Mouse (Mus musculus) WW6 (cell line): ENCODE results near the gene Terf2ip.
A peak's percentile ranks its signal among the peaks of the same experiment; 100 is the strongest.

Experiments
- DNase-seq: peaks from one replicate; pipeline ENCODE4 v3.0.0-alpha.2; 2013; ENCODE audit warnings: low read depth, low spot score

Terf2ip gene

DNA sequence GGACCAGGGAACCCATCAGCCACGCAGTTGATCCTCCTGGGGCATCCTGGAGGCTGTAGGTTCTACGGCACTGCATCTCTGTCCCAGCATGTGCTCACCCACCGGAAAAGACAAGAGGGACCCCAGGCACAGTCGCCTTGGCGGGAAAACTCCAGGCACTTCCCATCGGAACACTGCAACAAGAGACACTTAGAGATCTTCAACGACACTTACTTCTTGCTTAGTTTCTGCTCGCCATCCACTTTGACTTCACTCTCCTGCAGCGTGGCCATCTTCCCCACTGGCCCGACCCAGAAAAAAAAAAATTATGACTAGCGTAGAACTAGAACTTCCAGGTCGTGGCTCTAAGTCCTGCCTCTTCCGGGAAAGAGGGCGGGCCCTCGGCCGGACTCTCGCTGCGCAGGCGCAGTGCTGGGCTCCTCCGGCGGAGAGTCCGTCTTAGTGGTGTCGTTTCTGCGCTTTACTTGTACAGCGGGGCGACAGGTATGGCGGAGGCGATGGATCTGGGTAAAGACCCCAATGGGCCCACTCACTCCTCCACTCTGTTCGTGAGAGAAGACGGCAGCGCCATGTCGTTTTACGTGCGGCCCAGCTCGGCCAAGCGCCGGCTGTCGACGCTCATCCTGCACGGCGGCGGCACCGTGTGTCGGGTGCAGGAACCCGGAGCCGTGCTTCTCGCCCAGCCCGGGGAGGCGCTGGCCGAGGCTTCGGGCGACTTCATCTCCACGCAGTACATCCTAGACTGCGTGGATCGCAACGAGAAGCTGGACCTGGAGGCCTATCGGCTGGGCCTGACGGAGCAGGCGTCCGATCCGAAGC, at the start of gene Terf2ip, which contains the start of gene Kars:
TSS of gene Terf2ip (plus strand) at position 402 of the 819 bp plus-strand sequence.
TSS of gene Kars (minus strand) at position 327 of the 819 bp plus-strand sequence.
- DNase-seq = peak; percentile 97

DNA sequence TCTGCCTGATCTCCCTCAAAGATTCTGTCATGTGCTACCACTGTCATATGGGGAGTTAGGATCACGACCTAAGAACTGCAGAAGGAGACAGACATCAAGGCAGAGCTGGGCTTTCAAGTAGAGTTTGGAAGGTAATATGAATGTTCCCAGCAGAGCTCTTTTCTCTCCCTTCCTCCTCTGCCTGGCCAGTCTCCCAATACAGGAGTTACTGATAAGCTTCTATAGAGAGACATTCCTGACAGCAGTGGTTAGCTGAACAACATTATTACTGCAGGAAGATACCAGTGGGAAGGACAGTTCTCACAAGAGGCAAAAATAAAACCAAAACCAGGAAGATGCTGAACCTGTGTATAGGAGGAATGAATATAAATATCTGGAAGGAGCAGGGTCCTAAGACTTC, 48.6 kb upstream of the Terf2ip start:
- no peak for DNase-seq

DNA sequence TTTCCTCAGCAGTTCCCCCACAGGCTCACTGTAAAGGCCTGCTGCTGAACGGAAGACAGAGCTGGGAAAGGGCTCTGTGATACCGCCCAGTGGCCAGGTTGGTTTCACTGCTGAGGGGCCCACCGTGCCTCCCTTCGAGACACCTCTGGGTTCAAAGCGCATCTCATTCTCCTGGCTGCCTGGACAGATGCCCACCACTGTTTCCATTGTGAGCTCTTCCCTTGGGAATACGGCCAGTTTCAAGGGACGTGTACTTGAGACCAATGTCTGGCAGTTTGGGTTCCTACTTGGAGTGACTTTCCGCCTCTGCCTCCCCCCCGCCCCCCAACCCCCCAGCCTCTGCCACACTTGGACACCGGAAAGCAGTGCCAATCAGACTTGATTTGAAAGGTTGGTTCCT, 48.1 kb upstream of the Terf2ip start:
- no peak for DNase-seq

DNA sequence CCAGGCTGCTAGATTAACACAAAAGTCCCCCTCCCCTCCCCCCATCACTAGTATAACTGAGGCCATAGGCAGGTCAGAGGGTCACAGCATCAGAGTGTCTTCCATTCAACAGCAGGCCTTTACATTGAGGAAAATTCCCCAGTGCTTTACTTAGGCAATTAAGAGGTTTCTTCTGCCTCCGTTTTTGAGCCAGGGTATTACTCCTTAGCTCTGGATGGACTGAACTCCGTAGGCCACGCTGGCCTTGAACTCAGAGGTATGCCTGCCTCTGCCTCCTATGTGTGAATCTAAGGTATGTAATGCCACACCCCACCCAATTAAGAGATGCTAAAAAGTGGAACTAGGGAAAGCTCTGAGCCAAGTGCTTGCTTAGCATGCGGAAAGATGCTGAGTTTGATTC, 47.7 kb upstream of the Terf2ip start:
- no peak for DNase-seq

DNA sequence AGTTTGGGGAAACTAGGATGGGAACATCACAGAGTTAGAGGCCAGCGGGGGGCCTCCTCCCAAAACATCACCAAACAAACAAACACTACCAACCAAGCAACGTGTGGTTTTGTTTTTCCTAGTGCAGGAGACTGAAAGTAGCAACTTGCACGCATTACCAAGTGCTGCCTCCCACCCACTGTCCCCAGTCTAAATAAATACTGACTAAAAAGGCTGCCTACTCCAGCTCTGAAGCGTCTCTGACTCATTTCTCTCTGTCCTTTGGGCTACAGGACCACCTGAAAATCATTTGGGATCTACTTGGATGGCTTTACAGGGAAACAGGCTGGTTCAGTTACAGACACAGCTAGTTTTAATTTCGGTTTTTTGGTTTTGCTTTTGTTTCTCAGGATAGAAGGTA, 46.8 kb upstream of the Terf2ip start:
- no peak for DNase-seq

DNA sequence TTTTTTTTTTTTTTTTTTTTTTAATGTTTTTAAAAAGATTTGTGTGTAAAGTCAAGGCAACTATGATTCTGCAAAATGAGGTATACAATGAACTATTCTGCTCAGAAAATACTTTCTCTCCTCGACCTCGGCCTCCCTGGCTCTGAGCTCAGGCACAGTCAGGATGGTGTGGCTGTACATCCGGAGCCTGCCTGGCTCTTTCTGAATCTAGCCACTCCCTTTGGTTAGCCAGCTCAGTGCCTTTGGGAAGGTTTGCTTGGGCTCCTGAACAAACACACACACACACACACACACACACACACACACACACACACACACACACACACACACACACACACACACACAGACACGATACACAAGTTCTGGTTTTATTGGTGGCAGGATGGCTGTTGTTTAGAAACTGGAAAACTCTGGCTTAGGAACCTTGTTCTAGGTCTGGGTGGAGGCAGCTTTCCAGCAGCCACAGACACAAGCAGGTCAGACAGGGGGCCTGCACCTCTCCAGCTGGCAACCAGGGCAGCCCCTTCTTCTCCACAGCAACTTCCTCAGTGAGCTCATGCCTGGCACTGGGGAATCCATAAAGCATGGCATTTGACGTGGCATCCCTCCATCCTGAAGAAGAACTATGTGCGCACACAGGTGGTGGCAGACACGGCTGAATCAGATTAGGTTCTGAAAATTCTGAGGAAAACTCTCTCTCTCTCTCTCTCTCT, 46.2 kb upstream of the Terf2ip start:
- DNase-seq = no peak

DNA sequence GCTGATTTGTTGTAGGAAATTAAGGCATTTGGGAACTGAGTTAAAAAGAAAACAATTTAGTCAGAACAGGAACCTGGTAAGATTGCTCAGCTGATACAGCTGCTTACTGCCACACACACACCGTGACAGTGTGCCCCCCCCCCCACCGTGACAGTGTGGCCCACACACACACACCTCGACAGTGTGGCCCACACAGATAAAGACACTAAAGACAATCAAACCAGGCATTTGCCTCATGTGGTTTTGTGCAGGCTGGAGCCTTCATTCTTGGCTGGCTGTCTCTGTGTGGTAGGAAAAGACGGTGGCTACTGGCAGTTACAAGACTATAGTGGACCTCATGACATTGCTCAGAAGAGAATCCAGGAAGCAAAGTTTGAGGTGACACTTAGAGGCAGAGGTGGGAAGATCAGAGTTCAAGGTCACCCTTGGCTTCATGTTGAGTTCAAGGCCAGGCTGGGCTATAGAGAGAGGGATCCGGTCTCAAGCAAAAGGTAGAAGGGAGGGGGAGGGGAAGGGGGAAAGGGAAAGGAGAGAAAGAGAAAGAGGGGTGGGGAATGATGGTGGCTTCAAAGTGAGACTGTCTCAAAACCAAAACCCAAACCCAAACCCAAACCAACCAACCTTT, 43.8 kb upstream of the Terf2ip start:
- no peak for DNase-seq

DNA sequence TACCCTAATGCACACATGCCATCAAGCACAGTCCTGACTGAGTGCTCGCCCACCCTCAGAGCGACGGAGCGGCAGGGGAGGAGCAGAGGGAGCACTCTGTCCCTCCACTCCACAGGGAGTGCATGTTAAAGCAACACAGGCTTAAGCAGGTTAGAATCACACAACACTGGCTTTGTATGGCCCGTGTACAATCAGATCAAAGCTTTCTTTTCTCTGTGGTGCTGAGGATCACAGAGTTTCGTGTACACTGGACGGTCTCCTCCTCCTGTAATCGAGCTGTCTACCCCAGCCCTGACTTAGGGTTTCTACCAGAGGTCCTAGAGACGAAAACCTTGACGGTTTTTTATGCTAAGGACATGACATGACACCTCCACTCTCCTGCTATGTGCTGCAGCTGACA, 42.7 kb upstream of the Terf2ip start:
- no peak for DNase-seq

DNA sequence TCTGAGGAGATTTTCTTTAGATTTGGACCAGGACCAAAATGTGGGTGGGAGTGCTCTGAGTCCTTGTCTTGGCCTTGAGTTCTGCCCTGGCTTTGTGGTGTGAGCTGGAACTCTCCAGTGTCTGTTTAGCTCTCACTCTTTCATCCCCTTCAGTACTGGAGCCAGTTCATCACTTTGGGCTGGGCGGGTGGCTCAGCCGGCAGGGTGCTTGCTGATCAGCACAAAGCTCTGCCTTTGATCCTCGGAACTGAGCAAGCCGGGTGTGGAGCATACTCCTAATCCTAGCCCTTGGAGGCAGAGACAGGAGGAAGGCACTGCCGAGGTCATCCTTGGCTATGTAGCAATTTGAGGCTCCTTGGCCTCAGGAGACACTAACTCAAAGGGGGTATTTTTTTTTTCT, 42.2 kb upstream of the Terf2ip start:
- no peak for DNase-seq

DNA sequence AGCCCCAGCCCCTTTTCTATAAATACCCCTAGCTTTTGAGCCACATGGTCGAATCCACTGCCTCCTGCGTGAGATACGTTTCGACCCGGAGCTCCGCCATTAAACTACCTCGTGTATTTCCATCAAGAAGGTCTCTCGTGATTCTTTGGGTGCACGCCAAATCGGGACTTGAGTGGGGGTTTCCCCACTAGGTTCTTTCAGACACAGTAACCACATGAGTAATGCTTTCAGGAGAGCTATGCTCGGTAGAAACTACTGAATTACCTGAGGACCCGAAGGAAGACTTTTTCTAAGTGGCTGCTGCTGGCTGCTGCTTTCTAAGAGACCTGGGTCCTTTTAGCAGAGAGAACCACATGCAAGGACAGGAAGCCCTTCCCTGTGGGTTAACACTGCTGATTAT, 37.1 kb upstream of the Terf2ip start:
- no peak for DNase-seq

DNA sequence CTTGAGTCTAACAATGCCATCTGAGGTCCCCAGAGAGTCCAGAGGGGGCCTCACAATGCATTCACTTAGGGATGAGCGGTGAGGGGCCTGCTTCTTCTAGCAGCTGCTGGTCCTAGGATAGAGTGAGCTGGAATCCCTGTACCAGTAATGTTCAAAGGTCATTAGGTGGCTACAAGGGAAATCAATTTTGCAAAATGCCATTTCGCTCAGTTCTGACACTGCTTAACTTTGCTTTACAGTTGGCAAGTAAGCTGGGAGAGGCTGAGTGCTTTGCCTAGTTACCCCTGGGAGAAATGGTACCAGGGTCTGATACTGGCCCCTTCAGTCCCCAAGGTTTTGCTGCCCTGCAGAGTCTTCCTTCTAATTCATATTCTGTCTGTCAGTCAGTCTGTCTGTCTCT, 35.5 kb upstream of the Terf2ip start:
- DNase-seq = no peak

DNA sequence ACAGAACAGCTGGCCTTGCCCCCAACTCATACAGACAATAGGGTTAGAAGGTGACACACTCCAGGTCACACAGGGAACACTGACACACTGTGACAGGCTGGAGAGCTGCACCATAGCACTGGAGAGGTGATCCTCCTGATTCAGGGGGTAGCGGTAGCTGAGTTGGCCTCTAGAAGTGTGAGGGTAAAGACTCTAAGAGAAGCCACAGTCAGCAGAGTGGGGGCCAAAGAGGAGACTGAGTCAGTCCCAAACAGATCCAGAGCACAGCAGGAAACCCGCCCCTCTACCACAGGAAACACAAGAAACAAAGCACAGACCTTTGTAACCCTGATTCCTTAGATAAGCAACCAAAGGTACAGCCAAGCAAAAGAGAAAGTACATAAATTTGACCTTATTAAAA, 34.9 kb upstream of the Terf2ip start:
- no peak for DNase-seq

DNA sequence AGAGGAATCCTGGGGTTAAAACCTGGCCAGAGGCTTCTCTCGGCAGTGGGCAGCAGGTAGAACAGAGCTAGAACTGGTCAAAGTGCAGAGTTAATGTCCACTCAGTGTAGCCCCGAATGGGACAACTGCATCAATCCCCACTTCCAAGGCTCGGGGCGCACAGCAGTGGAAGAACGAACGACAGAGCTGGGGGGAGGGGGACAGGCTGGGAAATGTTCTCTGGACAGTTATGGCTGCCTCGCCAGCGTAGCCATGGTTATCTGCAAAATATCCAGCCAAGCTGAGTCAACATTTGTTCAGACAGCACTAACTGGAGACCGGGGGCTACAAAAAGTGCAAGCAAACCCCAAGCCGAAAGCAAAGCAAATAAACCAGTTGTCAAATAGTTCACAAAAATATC, 33.1 kb upstream of the Terf2ip start:
- no peak for DNase-seq

DNA sequence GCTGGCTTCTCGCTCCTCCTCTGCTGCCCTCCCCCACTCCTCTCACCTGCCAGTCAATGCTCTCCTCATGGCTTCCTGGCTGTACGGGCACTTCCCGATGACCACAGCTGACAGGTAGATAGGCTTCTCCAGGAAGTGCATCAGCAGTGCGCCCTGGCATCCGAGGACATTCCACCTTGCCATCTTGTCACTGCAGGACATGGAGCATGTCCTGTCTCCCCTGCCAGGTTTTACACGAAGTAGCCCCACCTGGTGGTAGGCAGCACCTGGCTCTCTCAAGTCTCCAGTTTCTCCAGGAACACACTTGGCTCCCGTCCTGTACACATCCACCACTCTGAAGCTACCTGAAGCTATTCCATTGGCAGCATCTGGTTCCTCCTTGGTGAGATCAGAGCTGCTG, 29.1 kb upstream of the Terf2ip start:
- DNase-seq = no peak

DNA sequence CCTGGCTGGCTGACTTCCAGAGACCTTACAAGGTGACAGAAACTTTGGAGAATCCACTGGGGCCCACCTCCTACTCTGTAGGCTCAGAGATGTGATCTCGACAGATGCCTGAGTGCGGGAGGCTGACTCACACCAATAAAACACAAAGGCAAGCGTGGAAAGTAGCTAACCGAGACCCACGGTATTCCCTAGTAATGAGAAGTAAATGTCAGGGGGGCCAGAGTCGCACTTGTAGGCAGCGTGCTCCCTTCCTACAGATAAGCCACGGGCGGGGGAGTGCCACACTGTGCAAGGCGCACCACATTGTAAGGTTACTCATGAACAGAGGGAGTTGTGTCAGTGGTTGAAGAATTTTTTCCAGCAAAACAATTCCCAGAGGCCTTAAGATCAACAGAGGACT, 26.7 kb upstream of the Terf2ip start:
- no peak for DNase-seq

DNA sequence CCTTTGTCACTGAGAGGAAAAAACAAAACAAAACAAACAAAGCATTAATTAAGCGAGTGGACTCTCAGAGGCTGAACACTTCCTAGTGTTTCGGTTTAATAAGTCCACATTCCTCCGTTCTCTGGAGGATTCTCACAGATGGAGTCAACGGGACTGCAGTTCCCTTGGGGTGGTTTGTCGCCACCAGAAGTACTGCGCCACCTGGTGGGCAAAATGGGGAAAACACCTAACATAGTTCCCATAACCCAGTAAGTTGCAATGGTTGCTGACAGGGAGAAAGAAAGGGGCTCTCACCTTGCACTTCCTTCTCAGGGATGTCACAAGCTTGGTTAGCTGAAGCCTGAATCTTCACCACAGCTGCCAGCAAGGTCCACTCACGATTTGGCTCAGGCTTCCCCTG, 21.3 kb upstream of the Terf2ip start:
- peak; percentile 78 for DNase-seq

DNA sequence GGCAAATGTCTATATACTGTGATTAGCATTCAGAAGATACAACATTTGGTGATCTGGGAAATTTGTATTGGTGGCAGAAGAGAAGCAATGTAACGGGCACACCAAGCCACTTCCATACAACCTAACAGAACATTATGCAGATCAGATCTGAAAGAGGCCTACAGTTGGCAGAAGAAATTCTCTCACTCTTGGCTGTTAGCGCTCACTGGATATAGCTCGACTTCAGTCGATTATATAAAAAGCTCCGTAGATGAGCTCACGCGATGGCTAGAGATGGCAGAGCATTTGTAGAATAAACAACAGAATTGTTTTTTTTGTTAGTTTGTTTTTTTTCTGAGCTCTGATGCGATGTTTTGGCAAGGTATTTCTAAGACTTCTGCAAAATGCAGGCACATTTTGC, 19.9 kb upstream of the Terf2ip start:
- no peak for DNase-seq

DNA sequence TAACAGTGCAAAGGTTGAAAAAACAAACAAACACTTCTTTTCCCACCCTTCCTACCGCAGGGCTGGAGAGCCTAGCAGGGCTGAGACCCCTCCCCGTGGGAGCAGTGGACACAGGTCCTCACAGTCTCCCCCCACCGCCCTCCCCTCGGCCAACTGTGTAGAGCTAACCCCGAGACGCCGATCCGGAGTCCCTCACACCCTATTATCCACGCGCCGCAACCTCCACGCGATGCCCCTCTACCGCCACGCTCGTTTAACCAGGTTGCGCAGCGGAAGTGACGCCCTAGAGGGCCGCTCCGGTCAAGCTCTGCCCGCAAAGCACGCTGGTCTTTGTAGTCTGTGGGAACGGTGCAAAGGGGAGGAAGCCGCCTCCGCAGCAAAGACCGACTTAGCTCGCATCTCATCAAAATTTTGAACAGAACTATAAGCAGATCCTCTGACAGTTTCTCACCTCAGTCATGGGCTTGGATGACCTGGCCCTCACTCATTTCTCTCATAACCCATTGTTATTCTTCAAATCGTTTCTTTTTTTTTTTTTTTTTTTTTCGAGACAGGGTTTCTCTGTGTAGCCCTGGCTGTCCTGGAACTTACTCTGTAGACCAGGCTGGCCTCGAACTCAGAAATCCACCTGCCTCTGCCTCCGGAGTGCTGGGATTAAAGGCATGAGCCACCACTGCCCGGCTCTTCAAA, 19.0 kb upstream of the Terf2ip start, which contains the start of gene Adat1:
TSS of gene Adat1 (minus strand) at position 290 of the 690 bp plus-strand sequence.
- peak; percentile 81 for DNase-seq

DNA sequence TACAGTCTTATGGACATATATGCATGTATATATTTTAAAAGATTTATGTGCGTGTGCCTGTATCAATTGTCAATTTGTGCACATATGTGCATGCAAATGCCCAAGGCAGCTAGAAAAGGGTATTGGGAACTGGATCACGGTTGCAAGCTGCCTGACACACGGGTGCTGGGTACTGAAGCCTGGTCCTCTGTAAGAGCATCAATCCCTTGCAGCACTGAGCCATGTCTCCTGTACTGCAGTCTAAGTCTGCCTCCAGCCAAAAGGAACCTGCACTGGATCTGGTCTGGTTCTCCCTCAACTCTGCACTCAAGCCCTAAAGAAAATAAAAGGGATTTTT, 18.5 kb upstream of the Terf2ip start:
- no peak for DNase-seq

DNA sequence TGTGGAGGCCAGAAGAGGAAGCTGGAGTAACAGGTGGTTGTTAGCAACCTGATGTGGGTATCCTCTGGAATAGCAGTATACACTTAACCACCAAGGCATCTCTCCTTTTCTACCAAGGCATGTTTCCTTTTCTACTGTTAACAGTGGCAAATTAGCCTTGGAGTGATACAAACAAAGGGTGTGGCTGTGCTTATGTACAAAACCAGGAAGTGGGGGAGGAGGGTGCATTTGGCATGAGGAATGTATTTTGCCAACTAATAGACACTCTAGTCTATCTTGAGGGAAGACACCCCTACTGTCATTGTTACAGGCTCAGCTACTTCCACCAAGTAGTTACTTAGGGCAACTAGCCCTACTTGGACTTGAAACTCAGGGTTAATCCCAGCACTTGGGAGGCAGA, 6.4 kb upstream of the Terf2ip start:
- DNase-seq = no peak

DNA sequence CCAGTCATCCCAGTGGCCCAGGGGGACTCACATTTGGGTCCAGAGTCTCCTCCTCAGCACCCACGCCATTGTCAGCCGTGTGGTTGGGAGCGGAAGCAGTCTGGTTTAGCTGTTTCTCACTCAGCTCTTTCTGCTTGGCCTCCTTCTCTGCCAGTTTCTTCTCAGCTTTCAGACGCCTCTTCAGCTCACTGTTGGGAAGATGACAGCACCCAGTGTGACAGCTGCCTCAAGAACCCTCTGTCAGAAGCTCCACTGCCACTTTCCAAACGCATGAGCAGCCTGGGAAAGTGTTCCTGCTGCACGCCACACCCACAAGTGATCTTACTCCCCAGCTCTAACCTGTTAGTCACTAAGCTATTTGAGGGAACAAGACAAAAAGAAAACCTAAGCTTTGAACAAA, 5.6 kb upstream of the Terf2ip start:
- no peak for DNase-seq

DNA sequence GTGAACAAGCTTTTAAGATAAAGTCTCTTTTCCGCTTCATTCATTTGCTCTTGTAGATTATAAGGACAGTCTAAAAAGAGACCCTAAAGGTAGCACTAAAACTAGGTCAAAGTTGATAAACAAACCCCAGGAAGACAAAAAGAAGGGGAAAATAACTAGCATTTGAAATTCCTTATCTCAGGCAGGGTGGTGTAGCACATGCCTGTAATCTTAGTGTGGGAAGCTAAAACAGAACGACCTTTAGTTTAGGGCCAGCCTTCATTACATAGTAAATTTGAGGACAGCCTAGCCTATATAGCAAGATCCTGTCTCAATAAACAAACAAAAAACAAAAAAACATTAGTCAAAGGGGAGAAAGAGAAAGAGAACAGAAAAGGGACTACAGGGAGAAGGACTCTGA, 3.5 kb upstream of the Terf2ip start:
- DNase-seq = no peak
